Mouse (Mus musculus): ENCODE results near the gene Gm20388. TPM values are rescaled to one million over a fixed set of nuclear protein-coding genes. Genes with fewer than 3 reads are reported as not detected.

Gm20388 gene
- polyA plus RNA-seq, 1 experiment = 18.7 TPM

GRCm38 (mm10) chr8:122423659-122424058 is 2513.0 kb downstream of the Gm20388 start:
- TF ChIP-seq POLR2A (IDR thresholded peaks at IDR 0.05; ENCODE audit: borderline replicate concordance, insufficient read depth, low read length) (no peak), CTCF (IDR thresholded peaks at IDR 0.05; ENCODE audit: borderline replicate concordance, insufficient read depth, low read depth, low read length) (no peak)
- 14% methylated on average over 5 of the region's 5 CpGs for WGBS

GRCm38 (mm10) chr8:122426145-122426544 is 2515.5 kb downstream of the Gm20388 start:
- H3K4me3 ChIP-seq (replicated peaks; ENCODE audit: insufficient read depth, low read depth, low read length) = no peak overlapping the region
- H3K4me1 ChIP-seq (ENCODE audit: control insufficient read depth, insufficient read depth, low read length) = 0 out of 2 replicates have a peak, but pooled peaks cover 3% of the 10 kb centered on the region
- H3K27ac ChIP-seq (ENCODE audit: insufficient read depth, low read length) = no peak overlapping the region
- TF ChIP-seq POLR2A (IDR thresholded peaks at IDR 0.05; ENCODE audit: borderline replicate concordance, insufficient read depth, low read length) (no peak), CTCF (IDR thresholded peaks at IDR 0.05; ENCODE audit: borderline replicate concordance, insufficient read depth, low read depth, low read length) (no peak)
- H3K27me3 ChIP-seq (ENCODE audit: control insufficient read depth, insufficient read depth, low read length) = no peaks in the 10 kb centered on the region
- WGBS = 49% methylated on average over 9 of the region's 9 CpGs
- no peak for DNase-seq

More at GRCm38 (mm10) chr8:122423659-122424058, 2513.0 kb downstream of the Gm20388 start:
- peaks cover 9% of the 10 kb centered on the region for H3K4me1 ChIP-seq (ENCODE audit: control insufficient read depth, insufficient read depth, low read length)
- H3K27me3 ChIP-seq (ENCODE audit: control insufficient read depth, insufficient read depth, low read length) = no peaks in the 10 kb centered on the region
- no peak overlapping the region for H3K27ac ChIP-seq (ENCODE audit: insufficient read depth, low read length)
- no peak for DNase-seq
- no peak overlapping the region for H3K4me3 ChIP-seq (replicated peaks; ENCODE audit: insufficient read depth, low read depth, low read length)

DNA sequence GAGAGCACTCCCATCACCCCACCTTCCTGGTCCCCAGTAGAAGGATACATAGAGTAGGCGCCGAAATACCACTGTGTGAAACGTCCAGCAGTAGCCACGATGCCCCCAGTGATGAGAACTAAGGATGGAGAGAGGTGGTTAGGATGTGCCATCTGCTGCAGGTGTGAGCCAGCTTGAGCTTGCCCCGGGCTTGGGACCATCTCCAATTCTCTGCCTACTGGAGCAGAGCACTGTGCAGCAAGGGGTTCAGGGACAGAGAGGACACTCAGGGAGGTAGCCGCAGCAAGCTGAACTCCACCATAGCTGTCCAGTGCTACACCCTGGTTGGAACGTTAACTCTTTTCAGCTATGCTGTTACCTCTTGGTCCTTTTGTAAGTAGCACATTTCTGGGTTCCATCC is 2517.0 kb downstream of the Gm20388 start:
- 55% methylated on average over 7 of the region's 7 CpGs for WGBS
- no peak for DNase-seq
- H3K4me3 ChIP-seq (replicated peaks; ENCODE audit: insufficient read depth, low read depth, low read length) = no peak overlapping the region
- H3K4me1 ChIP-seq (ENCODE audit: control insufficient read depth, insufficient read depth, low read length) = 0 out of 2 replicates have a peak, but pooled peaks cover 3% of the 10 kb centered on the region
- no peak overlapping the region for H3K27ac ChIP-seq (ENCODE audit: insufficient read depth, low read length)
- no peaks in the 10 kb centered on the region for H3K27me3 ChIP-seq (ENCODE audit: control insufficient read depth, insufficient read depth, low read length)
- TF ChIP-seq POLR2A (IDR thresholded peaks at IDR 0.05; ENCODE audit: borderline replicate concordance, insufficient read depth, low read length) = no peak
- TF ChIP-seq CTCF (IDR thresholded peaks at IDR 0.05; ENCODE audit: borderline replicate concordance, insufficient read depth, low read depth, low read length) = no peak

DNA sequence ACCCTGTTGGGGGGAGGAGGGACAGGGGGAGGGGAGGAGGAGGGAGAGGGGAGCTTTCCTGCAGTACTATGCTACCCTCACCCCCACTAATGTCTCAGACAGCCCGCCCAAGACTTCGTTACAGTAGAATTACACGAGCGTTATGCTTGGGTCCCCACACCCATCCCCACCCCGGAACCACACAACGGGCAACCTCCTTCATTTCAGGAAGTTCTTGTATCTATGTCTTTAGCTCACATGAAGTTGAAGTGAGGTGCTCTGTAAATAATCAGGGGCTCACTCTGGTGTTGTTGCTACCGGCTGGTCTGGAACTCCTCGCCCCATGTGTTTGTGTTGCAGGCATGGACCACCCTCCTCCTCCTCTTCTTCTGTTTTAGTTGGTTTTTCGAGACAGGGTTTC is 2517.5 kb downstream of the Gm20388 start:
- WGBS = 92% methylated on average over 9 of the region's 9 CpGs
- H3K4me3 ChIP-seq (replicated peaks; ENCODE audit: insufficient read depth, low read depth, low read length) = no peak overlapping the region
- no peaks in the 10 kb centered on the region for H3K27me3 ChIP-seq (ENCODE audit: control insufficient read depth, insufficient read depth, low read length)
- no peak for DNase-seq
- H3K4me1 ChIP-seq (ENCODE audit: control insufficient read depth, insufficient read depth, low read length) = 0 out of 2 replicates have a peak, but pooled peaks cover 3% of the 10 kb centered on the region
- TF ChIP-seq POLR2A (IDR thresholded peaks at IDR 0.05; ENCODE audit: borderline replicate concordance, insufficient read depth, low read length) (no peak), CTCF (IDR thresholded peaks at IDR 0.05; ENCODE audit: borderline replicate concordance, insufficient read depth, low read depth, low read length) (no peak)
- no peak overlapping the region for H3K27ac ChIP-seq (ENCODE audit: insufficient read depth, low read length)

DNA sequence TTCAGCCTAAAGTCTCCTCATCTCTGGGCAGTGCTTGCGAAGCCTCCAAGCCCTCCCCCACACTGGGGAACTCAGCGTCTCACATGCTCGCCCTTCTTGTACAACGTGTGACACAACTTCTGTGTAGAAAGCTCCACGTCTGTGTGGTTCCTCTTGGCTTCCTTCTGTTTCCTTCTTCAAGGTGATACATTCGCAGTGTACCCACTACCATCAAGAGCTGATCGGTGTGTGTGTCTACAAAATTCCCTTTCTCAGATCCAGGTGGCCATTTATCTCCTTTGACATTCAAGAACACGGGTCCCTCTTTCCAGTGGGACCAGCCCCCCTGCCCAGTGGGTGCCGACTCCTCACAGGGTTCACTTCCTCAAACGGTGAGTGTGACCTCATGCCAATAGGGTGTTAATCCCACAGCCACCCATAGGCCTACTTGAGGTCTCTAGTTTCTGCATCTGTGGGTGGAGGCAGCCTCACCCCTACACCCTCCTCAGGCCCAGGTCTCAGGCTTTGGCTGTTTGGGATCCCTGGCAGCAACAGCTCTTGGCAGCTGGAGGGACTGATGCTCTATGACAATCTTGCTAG is 2519.5 kb downstream of the Gm20388 start:
- WGBS = 82% methylated on average over 10 of the region's 10 CpGs
- no peaks in the 10 kb centered on the region for H3K27me3 ChIP-seq (ENCODE audit: control insufficient read depth, insufficient read depth, low read length)
- no peak for DNase-seq
- no peak overlapping the region for H3K27ac ChIP-seq (ENCODE audit: insufficient read depth, low read length)
- H3K4me1 ChIP-seq (ENCODE audit: control insufficient read depth, insufficient read depth, low read length) = no peaks in the 10 kb centered on the region
- no peak overlapping the region for H3K4me3 ChIP-seq (replicated peaks; ENCODE audit: insufficient read depth, low read depth, low read length)
- TF ChIP-seq CTCF (IDR thresholded peaks at IDR 0.05; ENCODE audit: borderline replicate concordance, insufficient read depth, low read depth, low read length) = no peak
- TF ChIP-seq POLR2A (IDR thresholded peaks at IDR 0.05; ENCODE audit: borderline replicate concordance, insufficient read depth, low read length) = no peak

DNA sequence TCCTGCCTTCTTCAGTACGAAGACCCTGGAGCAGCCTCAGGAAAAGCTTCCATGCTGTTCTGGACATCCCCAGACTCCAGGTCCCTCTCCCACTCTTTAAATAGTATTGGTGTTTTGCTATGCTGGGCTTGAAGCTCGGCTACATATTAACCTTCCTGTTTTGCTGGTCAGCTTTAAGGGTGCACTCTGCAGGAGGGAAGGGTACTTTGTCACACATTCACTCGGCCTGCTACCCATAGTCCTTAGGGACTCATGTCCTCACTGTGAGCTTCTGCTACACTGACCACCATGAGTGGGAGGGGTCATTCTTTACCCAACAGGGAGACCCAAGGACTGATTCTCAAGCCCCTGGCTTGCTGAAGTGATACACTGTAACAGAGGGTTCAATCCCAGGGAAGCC is 2520.0 kb downstream of the Gm20388 start:
- no peak for DNase-seq
- no peaks in the 10 kb centered on the region for H3K4me1 ChIP-seq (ENCODE audit: control insufficient read depth, insufficient read depth, low read length)
- no peak for TF ChIP-seq POLR2A (IDR thresholded peaks at IDR 0.05; ENCODE audit: borderline replicate concordance, insufficient read depth, low read length)
- no peak for TF ChIP-seq CTCF (IDR thresholded peaks at IDR 0.05; ENCODE audit: borderline replicate concordance, insufficient read depth, low read depth, low read length)
- 71% methylated on average over 3 of the region's 3 CpGs for WGBS
- no peak overlapping the region for H3K4me3 ChIP-seq (replicated peaks; ENCODE audit: insufficient read depth, low read depth, low read length)
- no peaks in the 10 kb centered on the region for H3K27me3 ChIP-seq (ENCODE audit: control insufficient read depth, insufficient read depth, low read length)
- no peak overlapping the region for H3K27ac ChIP-seq (ENCODE audit: insufficient read depth, low read length)

GRCm38 (mm10) chr8:122431694-122432442 is 2521.2 kb downstream of the Gm20388 start:
- no peaks in the 10 kb centered on the region for H3K4me1 ChIP-seq (ENCODE audit: control insufficient read depth, insufficient read depth, low read length)
- DNase-seq = no peak
- no peak overlapping the region for H3K27ac ChIP-seq (ENCODE audit: insufficient read depth, low read length)
- 63% methylated on average over 18 of the region's 18 CpGs for WGBS
- TF ChIP-seq POLR2A (IDR thresholded peaks at IDR 0.05; ENCODE audit: borderline replicate concordance, insufficient read depth, low read length) (no peak), CTCF (IDR thresholded peaks at IDR 0.05; ENCODE audit: borderline replicate concordance, insufficient read depth, low read depth, low read length) (no peak)
- no peak overlapping the region for H3K4me3 ChIP-seq (replicated peaks; ENCODE audit: insufficient read depth, low read depth, low read length)
- no peaks in the 10 kb centered on the region for H3K27me3 ChIP-seq (ENCODE audit: control insufficient read depth, insufficient read depth, low read length)
